Mouse (Mus musculus): ENCODE results near the gene Fkbp10. TPM values are rescaled to one million over a fixed set of nuclear protein-coding genes. Genes with fewer than 3 reads are reported as not detected.
A peak's percentile ranks its signal among the peaks of the same experiment; 100 is the strongest.

The Fkbp10 gene
- total and polyA plus RNA-seq, 2 experiments from 2014 or later = 95.9 to 114 TPM

GRCm38 (mm10) chr11:100472197-100472934 lies 56.9 kb downstream of the Fkbp10 start, which contains the start of gene Klhl11:
TSS of gene Klhl11 (minus strand) at chr11:100472741.
- H3K4me2 ChIP-seq (ENCODE audit: low read depth, low read length) = peak within 1 kb of the TSS; percentile 99
- TF ChIP-seq EP300 (IDR thresholded peaks at IDR 0.05; ENCODE audit: low read depth) (0 out of 2 replicates have a peak, but pooled peaks have one; percentile 17), CTCF (IDR thresholded peaks at IDR 0.05; ENCODE audit: low read depth) (peak; percentile 69)
- WGBS = under 1% methylated on average over 83 of the region's 83 CpGs
- peak within 1 kb of the TSS; percentile 100 for H3K4me3 ChIP-seq (ENCODE audit: low read depth, low read length)
- peaks cover 16% of the 10 kb centered on the region for H3K4me1 ChIP-seq (ENCODE audit: control insufficient read depth, insufficient read depth)
- H3K36me3 ChIP-seq (replicated peaks; ENCODE audit: control insufficient read depth, insufficient read depth, low read length) = peaks cover 13% of the 10 kb centered on the region
- peak within 1 kb of the TSS; percentile 87 for H3K27ac ChIP-seq (ENCODE audit: low read depth)
- DNase-seq (ENCODE audit: low spot score) (peak; percentile 95), ATAC-seq (ENCODE audit: insufficient read depth, low read depth) (peak; percentile 97)
- H3K9ac ChIP-seq (replicated peaks; ENCODE audit: low read depth, low read length) = peak within 1 kb of the TSS; percentile 95
- H3K9me3 ChIP-seq (replicated peaks; ENCODE audit: control insufficient read depth, low read length) = no peaks in the 10 kb centered on the region
- H3K27me3 ChIP-seq (ENCODE audit: control insufficient read depth, insufficient read depth, low read length) = no peaks in the 10 kb centered on the region

- Histone ChIP-seq H3K36me3 (replicated peaks; ENCODE audit: control insufficient read depth, insufficient read depth, low read length) (peaks cover 17% of the 10 kb centered on the region), H3K4me2 (ENCODE audit: low read depth, low read length) (peak overlapping the region; percentile 99; the same call in 1 of the 2 replicates), H3K9me3 (replicated peaks; ENCODE audit: control insufficient read depth, low read length) (no peaks in the 10 kb centered on the region), H3K4me3 (ENCODE audit: low read depth, low read length) (peak overlapping the region; percentile 100; the same call in 1 of the 2 replicates), H3K9ac (replicated peaks; ENCODE audit: low read depth, low read length) (no peak overlapping the region), H3K27me3 (ENCODE audit: control insufficient read depth, insufficient read depth, low read length) (no peaks in the 10 kb centered on the region), H3K27ac (ENCODE audit: low read depth) (0 out of 2 replicates have a peak overlapping the region, but pooled peaks have one; percentile 87), H3K4me1 (ENCODE audit: control insufficient read depth, insufficient read depth) (peaks cover 16% of the 10 kb centered on the region)
- TF ChIP-seq EP300 (IDR thresholded peaks at IDR 0.05; ENCODE audit: low read depth) (no peak), CTCF (IDR thresholded peaks at IDR 0.05; ENCODE audit: low read depth) (no peak)
- DNase-seq (ENCODE audit: low spot score) (no peak), ATAC-seq (ENCODE audit: insufficient read depth, low read depth) (peak; percentile 31)
- 32% methylated on average over 5 of the region's 5 CpGs for WGBS
Measured at GRCm38 (mm10) chr11:100472935-100473295, 57.4 kb downstream of the Fkbp10 start.

Small RNAs within 50 kb of the gene (microRNA-seq; reads per million reads assigned to microRNA genes)
- not detected for gene Gm27374

Other genes with a start within 250 kb of the Fkbp10 start
- not detected in 2 replicates for gene Krt9, start 222.5 kb upstream of the Fkbp10 start, total RNA-seq (2014; rRNA removed; ENCODE audit: low replicate concordance)
- not detected in 2 replicates for gene Krt9, start 222.5 kb upstream of the Fkbp10 start, polyA plus RNA-seq (2015; fragmentation: Nextera tagmentation; extraction: Ambion mirVana)
- 2.3 and 3.1 TPM in 2 replicates for gene Krt14, start 208.1 kb upstream of the Fkbp10 start, total RNA-seq (2014; rRNA removed; ENCODE audit: low replicate concordance)
- gene Krt14, start 208.1 kb upstream of the Fkbp10 start, polyA plus RNA-seq (2015; fragmentation: Nextera tagmentation; extraction: Ambion mirVana) = 2.8 and 3.0 TPM in 2 replicates
- gene Krt16, start 166.8 kb upstream of the Fkbp10 start, total RNA-seq (2014; rRNA removed; ENCODE audit: low replicate concordance) = not detected in 2 replicates
- gene Krt16, start 166.8 kb upstream of the Fkbp10 start, polyA plus RNA-seq (2015; fragmentation: Nextera tagmentation; extraction: Ambion mirVana) = not detected in 2 replicates
- 2.2 TPM in 1 of 2 replicates, not detected in the other for gene Krt17, start 154.7 kb upstream of the Fkbp10 start, total RNA-seq (2014; rRNA removed; ENCODE audit: low replicate concordance)
- gene Krt17, start 154.7 kb upstream of the Fkbp10 start, polyA plus RNA-seq (2015; fragmentation: Nextera tagmentation; extraction: Ambion mirVana) = 0.14 and 0.32 TPM in 2 replicates
- not detected in 2 replicates for gene Krt42, start 145.8 kb upstream of the Fkbp10 start, total RNA-seq (2014; rRNA removed; ENCODE audit: low replicate concordance)
- not detected in 2 replicates for gene Krt42, start 145.8 kb upstream of the Fkbp10 start, polyA plus RNA-seq (2015; fragmentation: Nextera tagmentation; extraction: Ambion mirVana)
- 64.1 and 105 TPM in 2 replicates for gene Eif1, start 95.8 kb upstream of the Fkbp10 start, total RNA-seq (2014; rRNA removed; ENCODE audit: low replicate concordance)
- 1,927 and 2,123 TPM in 2 replicates for gene Eif1, start 95.8 kb upstream of the Fkbp10 start, polyA plus RNA-seq (2015; fragmentation: Nextera tagmentation; extraction: Ambion mirVana)
- not detected in 2 replicates for gene Gast, start 81.3 kb upstream of the Fkbp10 start, total RNA-seq (2014; rRNA removed; ENCODE audit: low replicate concordance)
- not detected in 2 replicates for gene Gast, start 81.3 kb upstream of the Fkbp10 start, polyA plus RNA-seq (2015; fragmentation: Nextera tagmentation; extraction: Ambion mirVana)
- gene Hap1, start 59.6 kb upstream of the Fkbp10 start, total RNA-seq (2014; rRNA removed; ENCODE audit: low replicate concordance) = 3.5 and 5.7 TPM in 2 replicates
- 2.0 TPM in 2 replicates for gene Hap1, start 59.6 kb upstream of the Fkbp10 start, polyA plus RNA-seq (2015; fragmentation: Nextera tagmentation; extraction: Ambion mirVana)
- 319 and 341 TPM in 2 replicates for gene Jup, start 17.9 kb upstream of the Fkbp10 start, total RNA-seq (2014; rRNA removed; ENCODE audit: low replicate concordance)
- gene Jup, start 17.9 kb upstream of the Fkbp10 start, polyA plus RNA-seq (2015; fragmentation: Nextera tagmentation; extraction: Ambion mirVana) = 135 and 142 TPM in 2 replicates
- 58.0 and 66.1 TPM in 2 replicates for gene P3h4, start 861 bp upstream of the Fkbp10 start, total RNA-seq (2014; rRNA removed; ENCODE audit: low replicate concordance)
- 39.3 and 42.9 TPM in 2 replicates for gene P3h4, start 861 bp upstream of the Fkbp10 start, polyA plus RNA-seq (2015; fragmentation: Nextera tagmentation; extraction: Ambion mirVana)
- 54.4 and 68.3 TPM in 2 replicates for gene Nt5c3b, start 26.1 kb downstream of the Fkbp10 start, total RNA-seq (2014; rRNA removed; ENCODE audit: low replicate concordance)
- gene Nt5c3b, start 26.1 kb downstream of the Fkbp10 start, polyA plus RNA-seq (2015; fragmentation: Nextera tagmentation; extraction: Ambion mirVana) = 84.7 and 85.0 TPM in 2 replicates
- not detected in 2 replicates for gene Klhl10, start 26.2 kb downstream of the Fkbp10 start, total RNA-seq (2014; rRNA removed; ENCODE audit: low replicate concordance)
- gene Klhl10, start 26.2 kb downstream of the Fkbp10 start, polyA plus RNA-seq (2015; fragmentation: Nextera tagmentation; extraction: Ambion mirVana) = 0.34 and 0.47 TPM in 2 replicates
- gene Klhl11, start 57.0 kb downstream of the Fkbp10 start, total RNA-seq (2014; rRNA removed; ENCODE audit: low replicate concordance) = 10.3 and 16.6 TPM in 2 replicates
- gene Klhl11, start 57.0 kb downstream of the Fkbp10 start, polyA plus RNA-seq (2015; fragmentation: Nextera tagmentation; extraction: Ambion mirVana) = 4.6 and 5.3 TPM in 2 replicates
- gene Acly, start 112.3 kb downstream of the Fkbp10 start, total RNA-seq (2014; rRNA removed; ENCODE audit: low replicate concordance) = 68.4 and 75.6 TPM in 2 replicates
- gene Acly, start 112.3 kb downstream of the Fkbp10 start, polyA plus RNA-seq (2015; fragmentation: Nextera tagmentation; extraction: Ambion mirVana) = 32.3 and 35.5 TPM in 2 replicates
- 0.23 and 0.39 TPM in 2 replicates for gene Ttc25, start 129.9 kb downstream of the Fkbp10 start, total RNA-seq (2014; rRNA removed; ENCODE audit: low replicate concordance)
- 0.37 TPM in 2 replicates for gene Ttc25, start 129.9 kb downstream of the Fkbp10 start, polyA plus RNA-seq (2015; fragmentation: Nextera tagmentation; extraction: Ambion mirVana)
- gene Cnp, start 159.2 kb downstream of the Fkbp10 start, total RNA-seq (2014; rRNA removed; ENCODE audit: low replicate concordance) = 10.8 and 28.3 TPM in 2 replicates
- 11.5 and 12.4 TPM in 2 replicates for gene Cnp, start 159.2 kb downstream of the Fkbp10 start, polyA plus RNA-seq (2015; fragmentation: Nextera tagmentation; extraction: Ambion mirVana)
- gene Nkiras2, start 203.5 kb downstream of the Fkbp10 start, total RNA-seq (2014; rRNA removed; ENCODE audit: low replicate concordance) = 113 and 134 TPM in 2 replicates
- gene Nkiras2, start 203.5 kb downstream of the Fkbp10 start, polyA plus RNA-seq (2015; fragmentation: Nextera tagmentation; extraction: Ambion mirVana) = 77.4 and 79.7 TPM in 2 replicates
- gene Dnajc7, start 204.5 kb downstream of the Fkbp10 start, total RNA-seq (2014; rRNA removed; ENCODE audit: low replicate concordance) = 82.2 and 98.5 TPM in 2 replicates
- 163 and 173 TPM in 2 replicates for gene Dnajc7, start 204.5 kb downstream of the Fkbp10 start, polyA plus RNA-seq (2015; fragmentation: Nextera tagmentation; extraction: Ambion mirVana)

Measured in heart, postnatal 0 days (tissue).